Mouse (Mus musculus) splenic B cell, adult 2 months (primary cell): ENCODE measurements around the gene Map4k5.

ENCODE experiments used
- DNase-seq: peaks from one replicate; pipeline ENCODE4 v3.0.0-alpha.2; 2011; ENCODE audit warnings: low read depth, low spot score
- H3K27me3 ChIP-seq: 2 replicates; pipeline ENCODE4 v1.6.1; 2012; ENCODE audit warnings: mild to moderate bottlenecking, low read length, moderate library complexity, mixed read lengths; ENCODE audit not compliant: control insufficient read depth, poor library complexity, insufficient read depth, severe bottlenecking
- H3K36me3 ChIP-seq: 2 replicates; pipeline ENCODE4 v1.6.1; 2012; ENCODE audit warnings: mild to moderate bottlenecking, low read length, moderate library complexity, mixed read lengths; ENCODE audit not compliant: control insufficient read depth, poor library complexity, insufficient read depth, severe bottlenecking

Gene Map4k5

DNA sequence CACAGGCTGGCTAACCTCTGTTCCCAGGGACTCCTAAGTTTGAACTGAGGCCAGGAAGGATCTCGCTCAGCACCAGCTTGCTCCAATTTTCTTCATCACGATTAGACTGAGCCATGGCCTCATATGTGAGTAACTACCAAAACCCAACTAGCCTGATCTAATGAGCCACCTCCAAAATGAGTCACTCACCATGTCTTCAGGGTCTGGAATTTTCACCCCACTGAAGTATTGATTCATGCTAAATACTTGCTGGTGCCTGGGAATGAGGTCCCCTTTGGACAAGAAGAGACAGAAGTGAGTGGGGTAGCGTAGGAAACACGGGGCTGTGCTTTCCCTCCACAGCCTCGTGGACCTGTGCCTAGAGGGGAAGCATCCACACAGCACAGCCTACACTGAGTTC lies 139.1 kb downstream of the Map4k5 start:
- H3K27me3 ChIP-seq = no peaks in the 10 kb centered on the region
- H3K36me3 ChIP-seq = 0 out of 2 replicates have a peak, but pooled peaks cover 2% of the 10 kb centered on the region
- no peak for DNase-seq
